Mouse (Mus musculus): ENCODE data around the gene Hoxb9. TPM values are rescaled to one million over a fixed set of nuclear protein-coding genes. Genes with fewer than 3 reads are reported as not detected.

Gene Hoxb9
- polyA plus RNA-seq, 2 experiments = 0.01 TPM; not detected in 1

GRCm38 (mm10) chr11:96261323-96261890 lies 9.8 kb upstream of the Hoxb9 start:
- no peak overlapping the region for H3K9ac ChIP-seq (replicated peaks)
- no peak overlapping the region for H3K4me3 ChIP-seq (ENCODE audit: insufficient read depth in 1 of 2, low read depth in 2 of 2, low read length in 2 of 2)
- no peaks in the 10 kb centered on the region for H3K36me3 ChIP-seq (replicated peaks; ENCODE audit: control insufficient read depth, insufficient read depth, low read depth)
- H3K4me2 ChIP-seq (ENCODE audit: low read depth) = no peak overlapping the region
- DNase-seq (ENCODE audit: low read depth in 3 of 3, low spot score in 3 of 3) (peak in 1 of 3 experiments; percentile 3), ATAC-seq (ENCODE audit: insufficient read depth) (no peak)
- no peaks in the 10 kb centered on the region for H3K9me3 ChIP-seq (ENCODE audit: control insufficient read depth, low read length)
- 5% methylated on average over 24 of the region's 24 CpGs for WGBS (ENCODE audit: insufficient replicate concordance)
- H3K27ac ChIP-seq = no peak overlapping the region
- no peaks in the 10 kb centered on the region for H3K4me1 ChIP-seq (replicated peaks; ENCODE audit: control insufficient read depth in 2 of 2, insufficient read depth in 2 of 2, low read length in 1 of 2)
- TF ChIP-seq EP300 (IDR thresholded peaks at IDR 0.05; ENCODE audit: low read depth) = no peak
- TF ChIP-seq CTCF (IDR thresholded peaks at IDR 0.05; ENCODE audit: low read depth) = peak; percentile 81
- H3K27me3 ChIP-seq (ENCODE audit: control insufficient read depth, insufficient read depth, low read length) = peaks cover 91% of the 10 kb centered on the region

GRCm38 (mm10) chr11:96262262-96262830 lies 8.9 kb upstream of the Hoxb9 start:
- Histone ChIP-seq H3K36me3 (replicated peaks; ENCODE audit: control insufficient read depth, insufficient read depth, low read depth) (no peaks in the 10 kb centered on the region), H3K4me1 (replicated peaks; ENCODE audit: control insufficient read depth in 2 of 2, insufficient read depth in 2 of 2, low read length in 1 of 2) (no peaks in the 10 kb centered on the region), H3K27ac (no peak overlapping the region), H3K9ac (replicated peaks) (no peak overlapping the region), H3K27me3 (ENCODE audit: control insufficient read depth, insufficient read depth, low read length) (peaks cover 93% of the 10 kb centered on the region), H3K4me3 (ENCODE audit: insufficient read depth in 1 of 2, low read depth in 2 of 2, low read length in 2 of 2) (no peak overlapping the region), H3K9me3 (ENCODE audit: control insufficient read depth, low read length) (no peaks in the 10 kb centered on the region), H3K4me2 (ENCODE audit: low read depth) (no peak overlapping the region)
- DNase-seq (ENCODE audit: low read depth in 3 of 3, low spot score in 3 of 3) (no peak), ATAC-seq (ENCODE audit: insufficient read depth) (no peak)
- WGBS (ENCODE audit: insufficient replicate concordance) = 20% methylated on average over 6 of the region's 6 CpGs
- TF ChIP-seq CTCF (IDR thresholded peaks at IDR 0.05; ENCODE audit: low read depth) (no peak), EP300 (IDR thresholded peaks at IDR 0.05; ENCODE audit: low read depth) (no peak)

GRCm38 (mm10) chr11:96263636-96264389 lies 7.4 kb upstream of the Hoxb9 start:
- no peak overlapping the region for H3K9ac ChIP-seq (replicated peaks)
- no peak for TF ChIP-seq EP300 (IDR thresholded peaks at IDR 0.05; ENCODE audit: low read depth)
- TF ChIP-seq CTCF (IDR thresholded peaks at IDR 0.05; ENCODE audit: low read depth) = no peak
- 3% methylated on average over 33 of the region's 33 CpGs for WGBS (ENCODE audit: insufficient replicate concordance)
- no peaks in the 10 kb centered on the region for H3K9me3 ChIP-seq (ENCODE audit: control insufficient read depth, low read length)
- H3K4me1 ChIP-seq (replicated peaks; ENCODE audit: control insufficient read depth in 2 of 2, insufficient read depth in 2 of 2, low read length in 1 of 2) = no peaks in the 10 kb centered on the region
- DNase-seq (ENCODE audit: low read depth in 3 of 3, low spot score in 3 of 3) (no peak), ATAC-seq (ENCODE audit: insufficient read depth) (no peak)
- no peak overlapping the region for H3K27ac ChIP-seq
- H3K4me3 ChIP-seq (ENCODE audit: insufficient read depth in 1 of 2, low read depth in 2 of 2, low read length in 2 of 2) = no peak overlapping the region
- peaks cover 93% of the 10 kb centered on the region for H3K27me3 ChIP-seq (ENCODE audit: control insufficient read depth, insufficient read depth, low read length)
- no peaks in the 10 kb centered on the region for H3K36me3 ChIP-seq (replicated peaks; ENCODE audit: control insufficient read depth, insufficient read depth, low read depth)
- H3K4me2 ChIP-seq (ENCODE audit: low read depth) = no peak overlapping the region

- DNase-seq (ENCODE audit: low read depth in 3 of 3, low spot score in 3 of 3) (no peak), ATAC-seq (ENCODE audit: insufficient read depth) (no peak)
- 24% methylated on average over 8 of the region's 8 CpGs for WGBS (ENCODE audit: insufficient replicate concordance)
- TF ChIP-seq EP300 (IDR thresholded peaks at IDR 0.05; ENCODE audit: low read depth) (no peak), CTCF (IDR thresholded peaks at IDR 0.05; ENCODE audit: low read depth) (no peak)
- H3K4me1 ChIP-seq (replicated peaks; ENCODE audit: control insufficient read depth in 2 of 2, insufficient read depth in 2 of 2, low read length in 1 of 2) = no peaks in the 10 kb centered on the region
- H3K4me2 ChIP-seq (ENCODE audit: low read depth) = no peak overlapping the region
- no peak overlapping the region for H3K27ac ChIP-seq
- no peaks in the 10 kb centered on the region for H3K9me3 ChIP-seq (ENCODE audit: control insufficient read depth, low read length)
- no peak overlapping the region for H3K9ac ChIP-seq (replicated peaks)
- no peaks in the 10 kb centered on the region for H3K36me3 ChIP-seq (replicated peaks; ENCODE audit: control insufficient read depth, insufficient read depth, low read depth)
- peaks cover 93% of the 10 kb centered on the region for H3K27me3 ChIP-seq (ENCODE audit: control insufficient read depth, insufficient read depth, low read length)
- H3K4me3 ChIP-seq (ENCODE audit: insufficient read depth in 1 of 2, low read depth in 2 of 2, low read length in 2 of 2) = no peak overlapping the region
Observed at GRCm38 (mm10) chr11:96264390-96265020, 6.8 kb upstream of the Hoxb9 start.

GRCm38 (mm10) chr11:96265954-96266353 lies 5.3 kb upstream of the Hoxb9 start:
- H3K4me1 ChIP-seq (replicated peaks; ENCODE audit: control insufficient read depth in 2 of 2, insufficient read depth in 2 of 2, low read length in 1 of 2) = no peaks in the 10 kb centered on the region
- peaks cover 94% of the 10 kb centered on the region for H3K27me3 ChIP-seq (ENCODE audit: control insufficient read depth, insufficient read depth, low read length)
- H3K36me3 ChIP-seq (replicated peaks; ENCODE audit: control insufficient read depth, insufficient read depth, low read depth) = no peaks in the 10 kb centered on the region
- H3K27ac ChIP-seq = no peak overlapping the region
- H3K4me3 ChIP-seq (ENCODE audit: insufficient read depth in 1 of 2, low read depth in 2 of 2, low read length in 2 of 2) = no peak overlapping the region
- H3K9ac ChIP-seq (replicated peaks) = no peak overlapping the region
- H3K9me3 ChIP-seq (ENCODE audit: control insufficient read depth, low read length) = no peaks in the 10 kb centered on the region
- TF ChIP-seq CTCF (IDR thresholded peaks at IDR 0.05; ENCODE audit: low read depth) (no peak), EP300 (IDR thresholded peaks at IDR 0.05; ENCODE audit: low read depth) (no peak)
- ATAC-seq (ENCODE audit: insufficient read depth) = no peak
- 7% methylated on average over 7 of the region's 7 CpGs for WGBS (ENCODE audit: insufficient replicate concordance)
- no peak for DNase-seq (ENCODE audit: low read depth in 3 of 3, low spot score in 3 of 3)
- H3K4me2 ChIP-seq (ENCODE audit: low read depth) = no peak overlapping the region

All from liver, embryonic 14.5 days (tissue).